Mouse (Mus musculus): ENCODE results near the gene Fpr2.
"Not testable (repeated sequence)": the region's sequence is repeated elsewhere in the genome, so short reads cannot be mapped to it uniquely, and the experiment has no call there.

Fpr2 gene

GRCm38 (mm10) chr17:17887774-17888248, at the start of gene Fpr2, which contains the start of gene Fpr3:
Gene Fpr2 (plus strand): TSS chr17:17887824.
Gene Fpr3 (plus strand): TSS chr17:17887852.
- no peak for DNase-seq (ENCODE audit: low spot score)

GRCm38 (mm10) chr17:17837919-17838701, 49.5 kb upstream of the Fpr2 start:
- DNase-seq (ENCODE audit: low spot score) = peak; percentile 80

GRCm38 (mm10) chr17:17839276-17839675, 48.3 kb upstream of the Fpr2 start:
- DNase-seq (ENCODE audit: low spot score) = no peak

- DNase-seq (ENCODE audit: low spot score) = no peak
Measured at GRCm38 (mm10) chr17:17840796-17841195, 46.8 kb upstream of the Fpr2 start.

GRCm38 (mm10) chr17:17843534-17844261, 43.9 kb upstream of the Fpr2 start:
- no peak for DNase-seq (ENCODE audit: low spot score)

GRCm38 (mm10) chr17:17844606-17845005, 43.0 kb upstream of the Fpr2 start:
- not testable (repeated sequence) for DNase-seq (ENCODE audit: low spot score)

GRCm38 (mm10) chr17:17845187-17846027, 42.2 kb upstream of the Fpr2 start:
- no peak for DNase-seq (ENCODE audit: low spot score)

GRCm38 (mm10) chr17:17848988-17849387, 38.6 kb upstream of the Fpr2 start:
- DNase-seq (ENCODE audit: low spot score) = no peak

- DNase-seq (ENCODE audit: low spot score) = no peak
Measured at GRCm38 (mm10) chr17:17849906-17850712, 37.5 kb upstream of the Fpr2 start.

GRCm38 (mm10) chr17:17855064-17855838, 32.4 kb upstream of the Fpr2 start, which contains the start of gene Has1:
Gene Has1 (minus strand): TSS chr17:17855205.
- DNase-seq (ENCODE audit: low spot score) = no peak

GRCm38 (mm10) chr17:17856612-17857011, 31.0 kb upstream of the Fpr2 start:
- DNase-seq (ENCODE audit: low spot score) = no peak

- no peak for DNase-seq (ENCODE audit: low spot score)
Measured at GRCm38 (mm10) chr17:17857446-17857845, 30.2 kb upstream of the Fpr2 start.

- no peak for DNase-seq (ENCODE audit: low spot score)
Measured at GRCm38 (mm10) chr17:17860110-17860509, 27.5 kb upstream of the Fpr2 start.

GRCm38 (mm10) chr17:17862360-17862759, 25.3 kb upstream of the Fpr2 start:
- DNase-seq (ENCODE audit: low spot score) = no peak

- DNase-seq (ENCODE audit: low spot score) = no peak
Measured at GRCm38 (mm10) chr17:17865168-17865567, 22.5 kb upstream of the Fpr2 start.

GRCm38 (mm10) chr17:17866801-17867469, 20.7 kb upstream of the Fpr2 start:
- no peak for DNase-seq (ENCODE audit: low spot score)

GRCm38 (mm10) chr17:17870892-17871550, 16.6 kb upstream of the Fpr2 start:
- DNase-seq (ENCODE audit: low spot score) = no peak

- DNase-seq (ENCODE audit: low spot score) = no peak
Measured at GRCm38 (mm10) chr17:17871697-17872096, 15.9 kb upstream of the Fpr2 start.

- no peak for DNase-seq (ENCODE audit: low spot score)
Measured at GRCm38 (mm10) chr17:17879347-17879746, 8.3 kb upstream of the Fpr2 start.

Measured in urinary bladder, postnatal 10 days (tissue).